Comparison of ENCODE assay signal across 8 mouse cellular contexts in the genomic region with DNA sequence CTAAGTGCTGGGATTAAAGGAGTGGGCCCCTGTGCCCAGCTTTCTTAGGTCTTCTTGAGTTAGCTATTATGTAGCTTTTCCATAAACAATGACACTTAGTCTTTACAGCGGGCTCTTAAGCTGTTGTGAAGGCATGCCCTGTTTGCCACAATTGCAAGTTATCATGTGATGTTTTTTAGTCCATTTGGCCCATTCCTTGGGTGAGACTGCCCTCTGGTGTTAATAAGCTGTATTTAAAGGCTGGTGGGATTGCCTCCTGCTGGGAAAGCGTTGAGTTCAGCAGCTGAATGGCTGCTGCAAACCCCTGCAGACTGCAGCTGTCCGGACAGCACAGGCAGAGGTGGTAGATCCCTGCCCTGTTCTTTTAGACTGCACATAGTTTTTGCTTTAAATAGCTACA. TPM values are rescaled to one million over a fixed set of nuclear protein-coding genes. Genes with fewer than 3 reads are reported as not detected.
DNase-seq lines count a peak whose midpoint lies in the region; ATAC-seq and TF ChIP-seq lines count a peak whose summit lies in the region.

No protein-coding gene starts in this region.

- TF ChIP-seq CTCF in midbrain, postnatal 0 days (IDR thresholded peaks at IDR 0.05) = peak; percentile 96

- H3K4me1 ChIP-seq in limb, embryonic 11.5 days (ENCODE audit: control insufficient read depth, insufficient read depth, low read length) = no peaks in the 10 kb centered on the region
- no peaks in the 10 kb centered on the region for H3K4me1 ChIP-seq in midbrain, postnatal 0 days (ENCODE audit: insufficient read depth, low read length)
- no peaks in the 10 kb centered on the region for H3K4me1 ChIP-seq in stomach, embryonic 16.5 days (ENCODE audit: control insufficient read depth, insufficient read depth, low read length)

- peaks cover 15% of the 10 kb centered on the region for H3K36me3 ChIP-seq in limb, embryonic 11.5 days (ENCODE audit: control insufficient read depth, insufficient read depth, low read length)
- H3K36me3 ChIP-seq in midbrain, postnatal 0 days (ENCODE audit: insufficient read depth, low read length) = peaks cover 8% of the 10 kb centered on the region; the same call in 1 of the 2 replicates
- peaks cover 4% of the 10 kb centered on the region; the same call in 1 of the 2 replicates for H3K36me3 ChIP-seq in stomach, embryonic 16.5 days (ENCODE audit: control insufficient read depth, insufficient read depth, low read length)

- peak; percentile 76 to 78 for DNase-seq in B cell, adult 2 months
- peak; percentile 86 for DNase-seq in R1 (ENCODE audit: low read depth, low spot score)
- DNase-seq in embryo, embryonic 10.5 days (ENCODE audit: low spot score) = peak; percentile 94
- peak; percentile 90 for DNase-seq in kidney, adult 9 months
- DNase-seq in limb, embryonic 11.5 days (ENCODE audit: low spot score) = peak; percentile 84
- DNase-seq in midbrain, postnatal 0 days (ENCODE audit: low spot score) = peak; percentile 91

- no peak overlapping the region for H3K9ac ChIP-seq in limb, embryonic 11.5 days (ENCODE audit: low read length)
- no peak overlapping the region for H3K9ac ChIP-seq in midbrain, postnatal 0 days (replicated peaks; ENCODE audit: low read length, poor library complexity, severe bottlenecking)
- H3K9ac ChIP-seq in stomach, embryonic 16.5 days (ENCODE audit: low read length) = no peak overlapping the region

- H3K4me2 ChIP-seq in limb, embryonic 11.5 days (ENCODE audit: low read depth, severe bottlenecking) = no peak overlapping the region
- no peak overlapping the region for H3K4me2 ChIP-seq in midbrain, postnatal 0 days (ENCODE audit: low read depth, low read length, poor library complexity, severe bottlenecking)
- no peak overlapping the region for H3K4me2 ChIP-seq in stomach, embryonic 16.5 days (ENCODE audit: low read depth, low read length)

- no peaks in the 10 kb centered on the region for H3K9me3 ChIP-seq in limb, embryonic 11.5 days (ENCODE audit: control insufficient read depth, low read length)
- H3K9me3 ChIP-seq in midbrain, postnatal 0 days (ENCODE audit: low read length) = no peaks in the 10 kb centered on the region
- H3K9me3 ChIP-seq in stomach, embryonic 16.5 days (replicated peaks; ENCODE audit: control insufficient read depth, low read length) = no peaks in the 10 kb centered on the region

- H3K27ac ChIP-seq in limb, embryonic 11.5 days (replicated peaks; ENCODE audit: low read depth, low read length) = no peak overlapping the region
- no peak overlapping the region for H3K27ac ChIP-seq in midbrain, postnatal 0 days (ENCODE audit: low read depth, low read length)
- H3K27ac ChIP-seq in stomach, embryonic 16.5 days (ENCODE audit: low read length) = no peak overlapping the region

- no peak overlapping the region for H3K4me3 ChIP-seq in limb, embryonic 11.5 days (ENCODE audit: low read depth, low read length)
- H3K4me3 ChIP-seq in midbrain, postnatal 0 days (ENCODE audit: low read depth, low read length) = no peak overlapping the region
- H3K4me3 ChIP-seq in stomach, embryonic 16.5 days (replicated peaks; ENCODE audit: low read length) = no peak overlapping the region

- 34% methylated on average over 3 of the region's 3 CpGs for WGBS in limb, embryonic 11.5 days
- 2% methylated on average over 3 of the region's 3 CpGs for WGBS in midbrain, postnatal 0 days
- 11% methylated on average over 3 of the region's 3 CpGs for WGBS in stomach, embryonic 16.5 days

- peak; percentile 92 for ATAC-seq in granulocyte monocyte progenitor cell, adult 5-6 weeks (replicated peaks; ENCODE audit: poor library complexity, severe bottlenecking)
- ATAC-seq in limb, embryonic 11.5 days (ENCODE audit: insufficient number of reproducible peaks, low FRiP score, low TSS enrichment, low read depth) = no peak
- no peak for ATAC-seq in midbrain, postnatal 0 days (ENCODE audit: low FRiP score)
- ATAC-seq in stomach, embryonic 16.5 days (ENCODE audit: insufficient read depth, low FRiP score) = peak; percentile 61; the same call in 1 of the 2 replicates

- no peaks in the 10 kb centered on the region for H3K27me3 ChIP-seq in limb, embryonic 11.5 days (ENCODE audit: control insufficient read depth, insufficient read depth, low read length)
- no peaks in the 10 kb centered on the region for H3K27me3 ChIP-seq in midbrain, postnatal 0 days (ENCODE audit: insufficient read depth, low read length)
- H3K27me3 ChIP-seq in stomach, embryonic 16.5 days (ENCODE audit: control insufficient read depth, insufficient read depth, low read length) = no peaks in the 10 kb centered on the region

RNA-seq across cellular contexts. Expression of a gene that starts 17.9 kb away (rescaled TPM):
- total RNA-seq in granulocyte monocyte progenitor cell, adult 5-6 weeks (2014; fragmentation: Nextera tagmentation) = 14.5 and 14.7 TPM in 2 replicates
- total RNA-seq in granulocyte monocyte progenitor cell, adult 5-6 weeks (2017) = 13.8 and 20.3 TPM in 2 replicates
- 17.8 and 18.7 TPM in 2 replicates for polyA plus RNA-seq in limb, embryonic 11.5 days (2014; fragmentation: Nextera tagmentation; extraction: Ambion mirVana)
- 17.0 and 18.6 TPM in 2 replicates for total RNA-seq in midbrain, postnatal 0 days (2014; rRNA removed)
- polyA plus RNA-seq in midbrain, postnatal 0 days (2015; fragmentation: Nextera tagmentation; extraction: Ambion mirVana) = 11.1 and 13.3 TPM in 2 replicates
- 20.9 and 22.8 TPM in 2 replicates for polyA plus RNA-seq in stomach, embryonic 16.5 days (2015; fragmentation: Nextera tagmentation; extraction: Ambion mirVana)

RNA-seq across cellular contexts. Expression of a gene that starts 58.0 kb away (rescaled TPM):
- not detected in 2 replicates for total RNA-seq in granulocyte monocyte progenitor cell, adult 5-6 weeks (2014; fragmentation: Nextera tagmentation)
- total RNA-seq in granulocyte monocyte progenitor cell, adult 5-6 weeks (2017) = not detected in 2 replicates
- polyA plus RNA-seq in limb, embryonic 11.5 days (2014; fragmentation: Nextera tagmentation; extraction: Ambion mirVana) = 11.3 and 12.3 TPM in 2 replicates
- total RNA-seq in midbrain, postnatal 0 days (2014; rRNA removed) = 9.1 TPM in 2 replicates
- 1.2 and 1.5 TPM in 2 replicates for polyA plus RNA-seq in midbrain, postnatal 0 days (2015; fragmentation: Nextera tagmentation; extraction: Ambion mirVana)
- 2.5 and 2.7 TPM in 2 replicates for polyA plus RNA-seq in stomach, embryonic 16.5 days (2015; fragmentation: Nextera tagmentation; extraction: Ambion mirVana)

Comparison
In these comparisons a context has a peak if more than half of its experiments do, and no peak if none do; other contexts are left out.
1. ATAC-seq: peak in granulocyte monocyte progenitor cell, adult 5-6 weeks (single experiment) and stomach, embryonic 16.5 days (single experiment); none in limb, embryonic 11.5 days (single experiment) and midbrain, postnatal 0 days (single experiment).
2. Peak in every context shown above with its lines, with median percentiles within 50 percentile points of each other: DNase-seq.